ENCODE assay signal across 7 mouse cellular contexts in the genomic region with DNA sequence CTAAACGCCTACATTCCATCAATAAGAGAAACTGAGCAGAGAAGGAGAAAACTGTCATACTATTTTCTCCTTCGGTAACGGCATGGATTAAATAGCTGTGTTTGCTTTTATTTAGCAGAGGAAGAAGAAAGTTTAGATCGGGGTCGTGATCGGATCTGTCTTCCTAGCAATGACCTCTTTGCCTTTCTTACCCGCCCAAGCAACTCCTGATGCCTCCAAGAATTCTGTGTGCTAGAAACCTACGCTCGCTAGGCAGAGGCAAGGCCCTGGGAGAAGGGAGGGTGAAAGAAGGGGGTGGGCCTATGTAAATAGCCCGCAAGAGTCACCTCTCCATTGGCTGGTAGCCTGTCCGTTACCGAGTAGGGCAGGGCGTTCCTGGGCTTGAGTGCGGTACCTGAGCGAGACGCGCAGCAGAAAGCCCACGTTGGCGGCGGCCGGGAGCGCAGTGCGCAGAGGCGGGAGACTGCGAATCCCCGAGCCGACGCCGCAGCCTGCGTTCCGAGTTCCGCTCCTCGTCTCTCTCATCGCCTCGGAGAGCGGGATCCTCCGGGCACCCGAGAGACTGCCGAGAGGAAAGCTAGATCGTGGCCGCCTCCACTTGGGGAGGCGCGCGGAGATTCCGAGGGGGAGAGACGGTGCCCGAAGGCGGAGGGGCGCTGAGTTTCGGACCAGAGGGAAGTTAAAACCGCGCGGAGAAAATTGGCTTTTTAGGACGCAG. TPM values are rescaled to one million over a fixed set of nuclear protein-coding genes. Genes with fewer than 3 reads are reported as not detected.
DNase-seq lines count a peak whose midpoint lies in the region; ATAC-seq lines count a peak whose summit lies in the region.

A gene (plus strand): TSS at position 395 of the 718 bp plus-strand sequence.

- peak within 1 kb of the TSS; percentile 34; the same call in 1 of the 2 replicates for H3K27ac ChIP-seq in embryonic facial prominence, embryonic 15.5 days (replicated peaks)
- H3K27ac ChIP-seq in limb, embryonic 11.5 days (replicated peaks; ENCODE audit: low read depth, low read length): no peak within 1 kb of the TSS
- no peak within 1 kb of the TSS for H3K27ac ChIP-seq in midbrain, embryonic 12.5 days (replicated peaks)

- ATAC-seq in embryonic facial prominence, embryonic 15.5 days (ENCODE audit: insufficient number of reproducible peaks, low FRiP score, low TSS enrichment, low read depth): peak; percentile 88
- peak; percentile 92 for ATAC-seq in limb, embryonic 11.5 days (ENCODE audit: insufficient number of reproducible peaks, low FRiP score, low TSS enrichment, low read depth)
- ATAC-seq in midbrain, embryonic 12.5 days (ENCODE audit: low FRiP score, low read depth): peak; percentile 93

- H3K4me1 ChIP-seq in embryonic facial prominence, embryonic 15.5 days: peaks cover 43% of the 10 kb centered on the region
- H3K4me1 ChIP-seq in limb, embryonic 11.5 days (ENCODE audit: control insufficient read depth, insufficient read depth, low read length): peaks cover 15% of the 10 kb centered on the region
- peaks cover 29% of the 10 kb centered on the region for H3K4me1 ChIP-seq in midbrain, embryonic 12.5 days

- H3K4me2 ChIP-seq in embryonic facial prominence, embryonic 15.5 days (replicated peaks): peak within 1 kb of the TSS; percentile 90
- H3K4me2 ChIP-seq in limb, embryonic 11.5 days (ENCODE audit: low read depth, severe bottlenecking): peak within 1 kb of the TSS; percentile 56
- peak within 1 kb of the TSS; percentile 71 for H3K4me2 ChIP-seq in midbrain, embryonic 12.5 days (replicated peaks)

- peak within 1 kb of the TSS; percentile 54 for H3K4me3 ChIP-seq in embryonic facial prominence, embryonic 15.5 days (replicated peaks)
- H3K4me3 ChIP-seq in limb, embryonic 11.5 days (ENCODE audit: low read depth, low read length): peak within 1 kb of the TSS; percentile 36
- peak within 1 kb of the TSS; percentile 50 for H3K4me3 ChIP-seq in midbrain, embryonic 12.5 days

- WGBS in embryonic facial prominence, embryonic 15.5 days: 2% methylated on average over 54 of the region's 54 CpGs
- WGBS in limb, embryonic 11.5 days: 2% methylated on average over 54 of the region's 54 CpGs
- 3% methylated on average over 54 of the region's 54 CpGs for WGBS in midbrain, embryonic 12.5 days

- peaks cover 37% of the 10 kb centered on the region for H3K27me3 ChIP-seq in embryonic facial prominence, embryonic 15.5 days
- H3K27me3 ChIP-seq in limb, embryonic 11.5 days (ENCODE audit: control insufficient read depth, insufficient read depth, low read length): peaks cover 50% of the 10 kb centered on the region
- H3K27me3 ChIP-seq in midbrain, embryonic 12.5 days: peaks cover 70% of the 10 kb centered on the region
- no peaks in the 10 kb centered on the region for H3K27me3 ChIP-seq in splenic B cell, adult 2 months (ENCODE audit: control insufficient read depth, insufficient read depth, low read length, poor library complexity, severe bottlenecking)

- no peaks in the 10 kb centered on the region for H3K9me3 ChIP-seq in embryonic facial prominence, embryonic 15.5 days (replicated peaks)
- no peaks in the 10 kb centered on the region for H3K9me3 ChIP-seq in limb, embryonic 11.5 days (ENCODE audit: control insufficient read depth, low read length)
- no peaks in the 10 kb centered on the region for H3K9me3 ChIP-seq in midbrain, embryonic 12.5 days

- peak; percentile 59 for DNase-seq in brain, embryonic 18.5 days (ENCODE audit: low read depth, low spot score)
- peak; percentile 90 to 91 for DNase-seq in heart, adult 9 months (ENCODE audit: low spot score in 2 of 2)
- peak; percentile 91 for DNase-seq in kidney, adult 8-10 months
- peak; percentile 84 for DNase-seq in limb, embryonic 11.5 days (ENCODE audit: low spot score)
- DNase-seq in splenic B cell, adult 2 months (ENCODE audit: low read depth, low spot score): peak; percentile 35

- H3K9ac ChIP-seq in embryonic facial prominence, embryonic 15.5 days: peak within 1 kb of the TSS; percentile 40
- H3K9ac ChIP-seq in limb, embryonic 11.5 days (ENCODE audit: low read length): no peak within 1 kb of the TSS; the same call in 1 of the 2 replicates
- H3K9ac ChIP-seq in midbrain, embryonic 12.5 days (replicated peaks): peak within 1 kb of the TSS; percentile 34; the same call in 1 of the 2 replicates

- no peaks in the 10 kb centered on the region for H3K36me3 ChIP-seq in embryonic facial prominence, embryonic 15.5 days
- no peaks in the 10 kb centered on the region for H3K36me3 ChIP-seq in limb, embryonic 11.5 days (ENCODE audit: control insufficient read depth, insufficient read depth, low read length)
- H3K36me3 ChIP-seq in midbrain, embryonic 12.5 days: no peaks in the 10 kb centered on the region
- H3K36me3 ChIP-seq in splenic B cell, adult 2 months (ENCODE audit: control insufficient read depth, insufficient read depth, low read length, poor library complexity, severe bottlenecking): no peaks in the 10 kb centered on the region

RNA-seq across cellular contexts. Expression of the gene that starts here (rescaled TPM):
- polyA plus RNA-seq in embryonic facial prominence, embryonic 15.5 days (2015; fragmentation: Nextera tagmentation; extraction: Ambion mirVana): 5.1 and 5.2 TPM in 2 replicates
- 0.47 and 0.52 TPM in 2 replicates for polyA plus RNA-seq in limb, embryonic 11.5 days (2014; fragmentation: Nextera tagmentation; extraction: Ambion mirVana)
- 2.5 and 3.1 TPM in 2 replicates for polyA plus RNA-seq in midbrain, embryonic 12.5 days (2016; fragmentation: Nextera tagmentation; extraction: Ambion mirVana)

Comparison
In these comparisons a context has a peak if more than half of its experiments do, and no peak if none do; other contexts are left out.
1. Peak in DNase-seq, ATAC-seq, H3K4me3 ChIP-seq and H3K4me2 ChIP-seq in limb, embryonic 11.5 days; RNA of the gene not detected or under 1 TPM.
2. DNase-seq: peak in every context shown above with its lines; median percentile 91 in kidney, adult 8-10 months; 90 in heart, adult 9 months; 84 in limb, embryonic 11.5 days; 59 in brain, embryonic 18.5 days; 35 in splenic B cell, adult 2 months.